Mouse (Mus musculus): Measurements from ENCODE around the gene Coa3. TPM values are rescaled to one million over a fixed set of nuclear protein-coding genes. Genes with fewer than 3 reads are reported as not detected.
A peak's percentile ranks its signal among the peaks of the same experiment; 100 is the strongest.

Gene Coa3
- total RNA-seq, 2 experiments from 2014 or later: 70.0 to 73.4 TPM

DNA sequence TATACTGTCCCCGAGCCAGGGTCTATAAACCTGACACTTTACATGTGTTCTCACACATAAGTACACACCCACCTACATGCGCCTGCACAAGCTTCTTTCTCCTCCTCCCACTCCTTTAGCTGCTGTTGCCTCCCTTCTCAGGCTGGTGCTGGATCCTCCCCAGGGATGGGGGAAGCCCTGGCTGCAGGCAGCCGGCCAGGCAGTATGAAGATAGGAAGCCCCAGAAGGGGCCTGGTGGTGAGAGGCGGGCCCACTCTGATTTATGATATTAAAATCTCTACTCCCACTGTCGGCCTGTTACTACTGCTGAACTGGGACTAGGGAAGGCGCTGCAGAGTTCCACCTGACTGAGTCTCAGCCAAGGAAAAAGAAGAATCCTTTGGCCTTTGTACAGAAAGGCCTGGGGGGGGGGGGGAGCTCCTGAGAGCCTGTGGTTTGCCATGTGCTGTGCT lies 19.6 kb downstream of the Coa3 start:
- intact Hi-C loops (cut with DNase I; ENCODE audit: low total_unique reads): no loop called here
- DNase-seq: no peak

DNA sequence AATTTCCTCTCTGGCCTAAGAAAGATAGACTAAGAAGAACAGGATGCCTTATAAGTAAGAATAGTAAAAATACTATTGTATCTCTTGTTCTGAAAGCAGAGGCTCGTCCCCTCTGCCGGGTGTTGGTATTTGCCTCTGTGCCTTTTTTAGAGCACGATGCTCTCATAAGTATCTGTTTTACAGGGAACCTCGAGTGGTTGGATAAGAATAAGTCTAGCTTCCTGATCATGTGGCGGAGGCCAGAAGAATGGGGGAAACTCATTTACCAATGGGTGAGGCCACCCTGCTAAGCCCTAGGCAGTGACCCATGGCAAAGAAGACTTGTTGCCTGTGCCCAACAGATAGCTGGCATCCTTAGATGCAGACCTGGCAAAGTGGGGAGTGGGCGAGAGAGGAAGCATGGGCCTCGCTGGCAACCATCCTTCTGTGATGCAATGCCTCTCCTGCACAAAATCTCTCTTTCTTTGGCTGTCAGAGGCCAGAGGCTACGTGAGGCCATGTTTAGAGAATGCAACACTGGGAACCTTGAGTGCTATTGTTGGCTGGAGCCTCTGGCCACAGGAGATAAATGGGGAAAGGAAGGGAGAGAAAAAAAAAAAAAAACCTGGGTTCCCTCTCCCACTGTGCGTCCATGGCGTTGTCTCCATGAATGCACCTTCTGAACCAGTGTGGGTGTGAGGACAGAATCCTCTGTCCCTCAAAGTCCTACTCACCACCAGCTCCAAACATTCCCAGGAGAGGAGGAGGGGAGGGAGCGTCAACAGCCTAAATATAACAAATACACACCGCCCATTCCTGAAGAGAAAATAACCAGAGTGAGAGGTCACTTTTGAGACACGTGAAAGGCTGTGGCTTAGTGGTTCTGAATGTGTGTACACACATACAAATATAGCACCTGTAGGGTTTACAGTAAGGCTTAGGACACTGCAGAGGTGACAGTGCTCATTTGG lies 22.8 kb downstream of the Coa3 start:
- DNase-seq: no peak

DNA sequence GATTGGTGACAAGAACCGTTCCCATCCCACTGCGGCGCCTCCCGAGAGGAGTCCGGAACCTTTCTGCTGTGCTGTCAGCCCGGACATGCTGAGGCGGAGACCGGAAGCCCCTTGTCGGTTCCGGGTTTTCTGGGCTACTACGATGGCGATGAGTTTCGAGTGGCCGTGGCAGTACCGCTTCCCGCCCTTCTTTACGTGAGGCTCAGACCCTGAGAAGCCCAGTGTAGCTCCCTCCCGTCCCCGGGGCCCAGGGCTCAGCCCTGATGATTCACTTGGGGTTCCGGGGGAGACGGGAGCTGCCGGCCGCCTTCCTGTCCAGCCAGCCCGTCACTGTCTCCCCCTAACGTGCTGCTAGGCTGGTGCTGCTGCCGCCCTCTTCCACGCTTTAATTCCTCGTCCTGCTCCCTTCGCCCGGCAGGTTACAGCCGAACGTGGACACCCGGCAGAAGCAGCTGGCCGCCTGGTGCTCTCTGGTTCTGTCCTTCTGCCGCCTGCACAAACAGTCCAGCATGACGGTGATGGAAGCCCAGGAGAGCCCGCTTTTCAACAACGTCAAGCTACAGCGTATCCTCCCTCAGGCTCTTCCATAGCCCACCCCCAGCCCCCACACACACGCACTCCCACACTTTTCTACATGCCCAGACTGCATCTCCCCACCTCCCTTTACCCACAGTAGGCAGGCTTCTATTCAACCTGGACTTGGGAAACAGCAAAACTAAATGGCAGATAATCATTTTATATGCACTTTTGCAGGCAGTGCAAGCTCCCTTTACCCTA lies 25.1 kb downstream of the Coa3 start, which contains the start of gene Vps25:
Gene Vps25 (plus strand): TSS at position 95 of the 777 bp plus-strand sequence.
- intact Hi-C loops (cut with DNase I; ENCODE audit: low total_unique reads): no loop called here
- peak; percentile 85 for DNase-seq

More for the DNA sequence above, 22.8 kb downstream of the Coa3 start:
- intact Hi-C loops (cut with DNase I; ENCODE audit: low total_unique reads): no loop called here

DNA sequence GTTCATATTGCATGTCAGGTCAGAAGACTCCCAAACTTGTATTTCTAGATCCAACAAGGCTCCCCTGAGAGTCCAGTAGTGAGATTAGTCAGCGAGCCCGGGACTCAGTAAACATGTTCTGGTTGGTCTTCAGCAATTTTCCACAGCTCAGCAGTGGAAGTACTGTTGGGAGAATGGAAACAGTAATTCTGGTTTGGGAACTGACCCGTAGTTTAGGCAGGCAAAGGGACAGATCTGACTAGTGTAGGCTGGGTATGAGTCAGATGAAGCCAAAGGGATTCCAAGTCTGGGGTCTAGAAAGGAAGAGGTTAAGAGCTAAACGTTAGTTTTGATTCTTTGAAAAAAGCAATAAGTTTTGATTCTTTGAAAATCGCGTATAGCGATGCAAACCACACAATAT lies 26.0 kb downstream of the Coa3 start:
- intact Hi-C loops (cut with DNase I; ENCODE audit: low total_unique reads): no loop called here
- DNase-seq: no peak

DNA sequence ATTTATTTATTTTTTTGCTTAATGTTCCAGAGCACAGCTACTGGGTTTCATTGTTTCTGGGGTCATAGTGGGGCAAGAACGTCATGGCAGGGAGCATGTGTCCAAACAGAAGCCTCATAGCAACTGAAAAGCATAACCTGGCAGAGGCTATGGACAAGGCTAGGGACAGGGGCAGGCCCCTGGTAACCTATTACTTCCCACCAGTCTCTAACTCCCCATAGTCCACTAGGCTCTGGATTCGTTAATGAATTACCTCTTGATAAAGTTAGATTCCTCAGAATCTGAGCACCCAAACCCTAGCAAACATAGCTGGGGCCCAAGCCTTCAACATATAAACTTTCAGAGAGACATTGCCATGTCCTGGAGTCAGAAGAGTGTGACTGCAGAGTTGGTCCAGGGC lies 27.9 kb downstream of the Coa3 start:
- no peak for DNase-seq
- intact Hi-C loops (cut with DNase I; ENCODE audit: low total_unique reads): no loop called here

DNA sequence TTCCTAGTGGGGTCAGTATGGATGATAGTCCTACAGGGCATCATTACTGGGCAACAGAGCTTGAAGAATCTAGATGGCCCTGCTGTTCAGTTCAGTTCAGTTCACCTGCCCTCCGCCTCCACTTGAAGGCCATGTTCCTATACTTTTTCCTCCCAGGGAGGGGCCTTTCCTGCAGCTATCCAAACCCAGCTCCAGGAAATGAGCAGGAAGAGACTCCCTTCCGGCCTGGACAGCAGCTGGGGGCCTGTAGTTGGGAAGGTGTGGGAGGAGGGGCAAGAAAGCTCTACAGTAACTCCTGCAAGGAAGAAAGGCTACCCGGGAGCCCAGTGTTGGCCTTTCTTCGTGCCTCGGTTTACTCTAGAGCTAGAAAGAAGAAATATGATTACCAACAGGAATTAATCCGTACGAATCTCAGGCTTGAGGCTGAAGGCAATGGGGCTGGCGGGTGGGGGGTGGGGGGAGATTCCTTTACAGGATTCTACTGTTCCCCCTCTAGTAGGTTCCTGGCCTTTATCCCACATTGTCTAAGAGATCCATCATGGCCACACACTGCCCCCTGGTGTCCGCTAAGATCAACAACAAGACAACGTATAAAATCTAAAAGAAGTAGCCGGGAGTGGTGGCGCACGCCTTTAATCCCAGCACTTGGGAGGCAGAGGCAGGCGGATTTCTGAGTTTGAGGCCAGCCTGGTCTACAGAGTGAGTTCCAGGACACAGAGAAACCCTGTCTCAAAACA lies 30.5 kb downstream of the Coa3 start:
- intact Hi-C loops (cut with DNase I; ENCODE audit: low total_unique reads): loop anchor here (1.0 kb wide), 1 partner anchor 36 kb away; no protein-coding TSS in a partner anchor
- peak; percentile 51 for DNase-seq

DNA sequence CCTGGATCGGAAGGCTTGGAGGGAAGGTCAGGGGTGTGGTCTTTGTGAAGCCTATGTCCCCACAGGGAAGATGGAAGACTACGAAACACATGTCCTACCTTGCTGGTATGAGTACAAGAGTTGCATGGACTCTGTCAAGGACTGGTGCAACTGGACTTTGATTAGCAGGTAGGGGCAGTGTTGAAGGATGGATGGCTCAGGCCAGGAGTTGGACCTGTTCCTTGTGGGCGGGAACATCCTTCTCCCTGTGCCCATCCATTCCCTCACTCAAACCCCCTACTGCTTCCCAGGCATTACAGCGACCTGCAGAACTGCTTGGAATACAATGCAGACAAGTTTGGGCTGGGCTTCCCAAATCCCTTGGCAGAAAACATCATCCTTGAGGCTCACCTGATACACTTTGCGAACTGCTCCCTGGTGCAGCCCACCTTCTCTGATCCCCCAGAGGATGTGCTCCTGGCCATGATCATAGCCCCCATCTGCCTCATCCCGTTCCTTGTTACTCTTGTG lies 31.3 kb downstream of the Coa3 start:
- intact Hi-C loops (cut with DNase I; ENCODE audit: low total_unique reads): loop anchor here (1.0 kb wide), 1 partner anchor 35 kb away; no protein-coding TSS in a partner anchor
- no peak for DNase-seq

DNA sequence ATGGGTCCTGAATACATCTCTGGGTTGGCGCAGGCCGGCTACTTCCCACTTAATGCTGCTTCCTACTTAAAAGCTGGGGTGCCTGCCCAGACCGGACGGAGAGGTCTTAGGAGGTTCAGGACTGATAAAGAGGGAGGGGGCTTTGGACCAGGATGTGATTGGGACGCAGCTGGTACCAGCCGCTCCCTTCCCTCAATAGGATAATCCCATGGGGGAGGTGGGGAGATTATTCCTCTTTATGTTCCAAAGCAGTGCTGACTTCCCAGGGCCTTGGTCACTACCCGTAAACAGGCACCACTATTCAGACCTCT lies 32.3 kb downstream of the Coa3 start:
- DNase-seq: no peak
- intact Hi-C loops (cut with DNase I; ENCODE audit: low total_unique reads): no loop called here

DNA sequence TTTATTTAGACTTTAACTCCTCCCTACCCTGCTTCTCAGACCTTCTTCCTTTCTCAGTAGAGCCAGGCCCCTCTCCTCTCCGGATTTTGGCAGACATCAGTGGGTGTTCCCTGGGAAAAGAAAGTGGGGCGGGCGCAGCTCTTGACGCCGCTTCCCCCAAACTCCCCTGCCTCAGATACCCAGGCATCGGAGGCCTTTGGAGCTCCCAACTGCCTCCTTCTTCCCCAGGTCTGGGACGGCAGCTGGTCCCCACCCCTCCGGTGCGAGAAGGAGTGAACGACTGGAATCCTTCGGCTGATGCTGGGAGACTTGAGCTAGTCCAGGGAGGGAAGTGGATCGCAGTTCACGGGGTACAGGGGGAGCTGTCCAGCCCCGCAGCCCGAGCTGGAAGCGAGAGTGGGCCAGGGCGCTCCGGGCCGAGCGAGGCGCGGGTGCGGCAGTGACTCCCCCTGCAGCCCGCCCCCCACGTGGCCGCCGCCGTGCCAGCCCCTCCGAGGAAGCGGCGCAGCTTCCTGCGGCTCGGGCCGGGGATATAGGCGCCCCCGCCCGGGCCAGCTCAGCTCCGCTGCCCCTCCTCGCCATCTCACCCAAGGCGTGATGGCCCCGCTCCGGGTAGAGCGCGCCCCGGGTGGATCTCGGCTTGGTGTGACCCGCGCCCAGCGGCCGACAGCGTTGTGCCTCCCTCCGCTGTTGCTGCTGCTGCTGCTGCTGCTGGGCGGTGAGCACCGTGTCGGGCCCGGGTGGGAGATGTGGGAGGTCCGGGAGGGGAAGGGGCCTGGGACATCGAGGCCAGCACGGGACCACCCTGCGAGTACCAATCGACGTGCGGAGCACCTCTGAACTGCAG lies 32.8 kb downstream of the Coa3 start, which contains the start of gene Ramp2:
Gene Ramp2 (plus strand): TSS at position 174 of the 847 bp plus-strand sequence.
- peak; percentile 77 for DNase-seq
- intact Hi-C loops (cut with DNase I; ENCODE audit: low total_unique reads): no loop called here

DNA sequence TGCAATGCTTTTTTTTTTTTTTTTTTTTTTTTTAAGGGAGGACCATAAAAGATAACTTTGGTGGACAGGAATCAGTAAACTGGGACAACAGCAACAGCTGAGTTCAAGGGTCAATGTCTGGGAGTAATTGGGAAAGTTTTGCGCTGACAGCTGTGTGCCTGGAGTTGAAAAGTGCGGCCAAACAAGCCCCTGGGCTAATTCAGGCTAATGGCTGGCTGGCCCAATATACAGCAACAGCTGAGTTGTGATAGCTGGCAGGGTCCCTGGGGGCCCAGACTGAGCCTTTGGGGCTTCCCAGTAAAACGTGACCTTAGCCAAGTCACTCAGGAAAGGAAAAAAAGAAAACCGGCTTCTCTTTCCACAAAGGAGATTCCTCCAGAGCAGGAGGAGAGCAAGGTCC lies 33.8 kb downstream of the Coa3 start:
- peak; percentile 76 for DNase-seq
- intact Hi-C loops (cut with DNase I; ENCODE audit: low total_unique reads): no loop called here

DNA sequence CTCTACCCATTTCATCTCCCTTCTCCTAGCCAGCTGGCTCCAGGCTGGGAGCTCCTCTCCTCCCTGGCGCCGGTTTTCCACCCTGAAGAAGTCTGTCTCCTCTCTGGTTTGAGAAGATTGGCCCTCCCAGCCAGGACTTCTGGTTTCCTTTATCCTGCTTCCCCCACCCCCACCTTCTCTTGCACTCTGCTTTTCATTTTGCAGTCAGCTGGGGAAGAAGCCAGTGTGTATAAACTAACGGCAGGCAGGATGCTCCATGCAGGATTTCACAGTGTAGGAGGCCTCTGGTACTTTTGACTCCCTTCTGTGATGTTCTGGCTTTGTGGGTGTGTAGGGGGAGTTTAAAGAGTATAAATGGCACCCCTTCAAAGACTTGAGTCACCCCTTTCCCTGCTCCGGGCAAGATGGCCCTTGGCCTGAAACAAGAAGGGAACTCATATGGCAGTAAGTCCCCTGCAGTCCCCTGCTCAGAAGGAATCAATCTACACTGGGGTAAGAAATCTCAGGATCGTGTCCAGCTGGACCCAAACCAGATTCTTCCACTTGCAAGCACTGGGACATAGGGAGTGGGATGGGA lies 40.8 kb downstream of the Coa3 start:
- DNase-seq: peak; percentile 44

DNA sequence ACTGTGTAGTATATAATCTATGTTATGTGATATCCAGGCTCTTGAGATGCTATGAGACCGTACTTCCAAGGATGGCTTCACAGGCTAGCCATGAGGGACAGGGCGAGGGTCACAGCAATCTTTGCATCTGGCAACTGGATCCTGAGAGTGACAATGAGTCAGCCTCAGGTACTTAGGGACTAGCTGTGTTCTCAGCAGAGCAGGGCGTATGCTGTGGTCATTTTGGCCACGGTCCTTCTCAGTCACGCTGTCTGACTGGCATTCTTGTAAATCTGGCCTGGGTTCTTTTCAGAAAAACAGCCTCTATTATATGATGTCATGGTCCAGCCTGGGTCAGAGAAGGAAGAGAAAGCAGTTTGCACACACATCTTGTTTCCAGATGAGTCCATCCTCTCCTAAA lies 42.1 kb downstream of the Coa3 start:
- no peak for DNase-seq
- intact Hi-C loops (cut with DNase I; ENCODE audit: low total_unique reads): no loop called here

More for the DNA sequence above, 40.8 kb downstream of the Coa3 start:
- intact Hi-C loops (cut with DNase I; ENCODE audit: low total_unique reads): no loop called here

DNA sequence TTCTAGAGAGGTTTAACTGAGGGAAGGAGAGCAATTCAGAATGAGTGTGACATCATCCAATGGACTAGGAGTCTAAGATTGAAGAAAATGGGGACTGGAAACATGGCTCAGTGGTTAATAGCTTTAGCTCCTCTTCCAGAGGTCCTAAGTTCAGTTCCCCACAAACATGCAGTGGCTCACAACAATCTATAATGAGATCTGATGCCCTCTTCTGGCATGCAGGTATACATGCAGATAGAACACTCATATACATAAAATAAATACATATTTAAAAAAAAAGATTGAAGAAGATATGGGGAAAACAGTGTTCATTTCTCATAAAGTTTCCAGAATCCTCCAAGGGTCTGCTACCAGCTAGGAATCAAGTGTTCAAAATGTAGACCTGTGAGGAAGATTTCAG lies 43.5 kb downstream of the Coa3 start:
- no peak for DNase-seq
- intact Hi-C loops (cut with DNase I; ENCODE audit: low total_unique reads): no loop called here

DNA sequence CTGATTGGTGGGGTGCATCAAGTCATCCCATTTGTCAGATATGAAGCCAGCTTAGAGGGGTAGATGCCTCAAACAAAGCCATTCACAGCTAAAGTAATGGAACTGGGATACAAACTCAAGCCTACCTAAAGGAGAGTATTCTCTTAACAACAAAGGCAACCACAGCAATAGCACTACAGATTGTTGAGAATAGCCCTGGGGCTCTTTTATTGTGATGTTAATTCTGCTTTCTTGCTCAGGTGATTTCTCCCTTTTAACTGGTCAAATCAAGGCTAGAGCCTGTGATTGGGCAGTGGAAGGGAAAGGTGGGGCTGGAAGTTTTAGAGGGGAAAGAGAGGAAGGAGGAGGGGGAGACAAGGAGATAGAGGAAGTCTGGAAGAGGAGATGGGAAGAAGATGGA lies 44.8 kb downstream of the Coa3 start:
- intact Hi-C loops (cut with DNase I; ENCODE audit: low total_unique reads): no loop called here
- no peak for DNase-seq

DNA sequence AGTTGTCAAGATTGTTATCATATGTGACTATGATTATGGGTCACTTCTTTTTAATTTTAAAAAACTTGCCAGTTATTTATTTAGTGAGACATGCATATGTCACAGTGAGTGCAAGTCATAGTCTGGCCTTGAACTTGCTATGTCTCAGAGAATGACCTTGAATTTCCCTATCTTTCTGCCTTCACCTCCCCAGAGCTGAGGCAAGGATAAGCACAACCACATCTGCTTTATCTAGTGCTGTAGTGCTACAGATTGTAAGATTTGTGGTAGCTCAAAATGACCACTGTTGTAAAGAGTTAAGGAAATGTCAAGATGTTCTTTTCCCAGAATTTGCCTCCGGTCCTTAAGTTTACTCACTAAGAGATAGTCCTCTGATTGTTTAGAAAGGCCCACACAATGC lies 45.7 kb downstream of the Coa3 start:
- intact Hi-C loops (cut with DNase I; ENCODE audit: low total_unique reads): no loop called here
- DNase-seq: no peak

DNA sequence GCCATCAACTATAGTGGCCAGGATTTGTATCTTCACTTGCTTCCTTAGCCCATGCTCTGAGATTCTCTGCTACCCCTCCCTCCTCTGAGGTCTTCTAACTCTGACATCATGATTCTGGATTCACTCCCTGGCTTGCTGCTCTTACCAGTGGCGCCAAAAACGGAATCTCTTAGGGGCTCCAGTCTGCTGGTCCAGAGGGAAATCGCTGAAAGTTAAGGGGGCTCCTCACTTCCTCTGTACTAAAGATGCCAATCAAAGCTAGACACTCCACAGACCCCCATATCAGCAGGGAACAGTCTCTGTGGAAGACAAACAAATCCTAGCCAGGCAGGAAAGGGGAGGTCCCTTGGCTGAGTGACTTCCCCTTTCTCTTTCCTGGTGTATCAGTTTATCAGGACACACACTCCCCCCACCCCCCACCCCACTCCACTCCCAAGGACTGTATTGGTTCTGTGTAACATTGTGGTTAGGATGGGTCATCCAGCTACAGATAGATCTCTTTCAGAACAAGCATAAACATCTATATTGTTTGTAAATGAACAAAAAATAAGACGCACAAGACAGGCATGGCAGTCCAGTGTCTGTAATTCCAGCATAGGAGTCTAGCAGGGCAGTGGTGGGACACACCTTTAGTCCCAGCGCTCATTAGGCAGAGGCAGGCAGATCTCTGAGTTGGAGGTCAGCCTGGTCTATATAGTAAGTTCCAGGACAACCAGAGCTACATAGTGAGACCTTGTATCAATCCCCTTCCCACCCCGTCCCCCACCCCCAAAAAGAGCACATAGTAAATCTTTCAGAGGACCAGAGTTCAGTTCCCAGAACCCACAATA lies 46.7 kb downstream of the Coa3 start:
- no peak for DNase-seq
- intact Hi-C loops (cut with DNase I; ENCODE audit: low total_unique reads): no loop called here
